Mouse (Mus musculus) heart, adult 10 weeks (tissue): ENCODE measurements around the gene Gm4858. TPM values are rescaled to one million over a fixed set of nuclear protein-coding genes. Genes with fewer than 3 reads are reported as not detected.

Source experiments
- polyA plus RNA-seq: library from polyadenylated mRNA; stranded (reverse); fragments of 350-450 nt; fragmentation: Illumina TruSeq; extraction: RNeasy Lipid Tissue Mini Kit (QIAGEN cat#74804); gene quantifications from one replicate; pipeline ENCODE4 v1.2.3, GENCODE M21; 2014; ENCODE audit warnings: low read depth, low replicate concordance

Gm4858 gene
- not detected for polyA plus RNA-seq

GRCm38 (mm10) chr3:93068523-93068922, at the start of gene Gm4858:
TSS of gene Gm4858 (plus strand) at chr3:93068823.

GRCm38 (mm10) chr3:93018960-93019359, 49.7 kb upstream of the Gm4858 start, which contains the start of gene Lce1m:
TSS of gene Lce1m (minus strand) at chr3:93019060.

Other genes starting within 250 kb of the Gm4858 start
- not detected for gene Kprp, start 241.6 kb upstream of the Gm4858 start, polyA plus RNA-seq
- gene Lce1l, start 217.5 kb upstream of the Gm4858 start, polyA plus RNA-seq, result not detected
- gene 2310050C09Rik, start 198.6 kb upstream of the Gm4858 start, polyA plus RNA-seq, result not detected
- gene Lce3a, start 142.6 kb upstream of the Gm4858 start, polyA plus RNA-seq, result not detected
- not detected for gene Lce3b, start 135.8 kb upstream of the Gm4858 start, polyA plus RNA-seq
- not detected for gene Lce3c, start 124.3 kb upstream of the Gm4858 start, polyA plus RNA-seq
- gene Lce3d, start 111.4 kb upstream of the Gm4858 start, polyA plus RNA-seq, result not detected
- gene Lce3e, start 101.8 kb upstream of the Gm4858 start, polyA plus RNA-seq, result not detected
- not detected for gene Lce3f, start 76.6 kb upstream of the Gm4858 start, polyA plus RNA-seq
- gene Crct1, start 53.1 kb upstream of the Gm4858 start, polyA plus RNA-seq, result not detected
- not detected for gene Lce1m, start 49.8 kb upstream of the Gm4858 start, polyA plus RNA-seq
- gene Crnn, start 76.0 kb downstream of the Gm4858 start, polyA plus RNA-seq, result not detected
- not detected for gene Flg2, start 128.5 kb downstream of the Gm4858 start, polyA plus RNA-seq
- gene Flg, start 204.7 kb downstream of the Gm4858 start, polyA plus RNA-seq, result not detected